Mouse (Mus musculus): ENCODE measurements at regions not wholly inside any gene's neighbourhood (a gene's known extent, or its start where the extent isn't known, plus 50 kb on each side); places are given as distances from the start of the nearest gene placed in this dataset.

- TF ChIP-seq POLR2A (IDR thresholded peaks at IDR 0.05; ENCODE audit: low read depth, low read length) (no peak), CTCF (conservative IDR thresholded peaks at IDR 0.05; ENCODE audit: insufficient read depth, insufficient read length, low read depth, low read length) (no peak)
These were observed 162.3 kb downstream of the Atp6ap1l start for GRCm38 (mm10) chr13:90742615-90743402.

Measured in kidney, adult 2 months (tissue).